Mouse (Mus musculus): ENCODE measurements around the gene 3110001I22Rik. TPM values are rescaled to one million over a fixed set of nuclear protein-coding genes. Genes with fewer than 3 reads are reported as not detected.

Gene 3110001I22Rik
- 1 to 10 TPM; 8.1 to 9.0 TPM for polyA plus RNA-seq (2017; shearing (Covaris generic))

GRCm38 (mm10) chr16:13671685-13672385, at the start of gene 3110001I22Rik, which contains the start of gene Bfar:
Gene 3110001I22Rik (plus strand): TSS chr16:13671929.
Gene Bfar (plus strand): TSS chr16:13671858.

DNA sequence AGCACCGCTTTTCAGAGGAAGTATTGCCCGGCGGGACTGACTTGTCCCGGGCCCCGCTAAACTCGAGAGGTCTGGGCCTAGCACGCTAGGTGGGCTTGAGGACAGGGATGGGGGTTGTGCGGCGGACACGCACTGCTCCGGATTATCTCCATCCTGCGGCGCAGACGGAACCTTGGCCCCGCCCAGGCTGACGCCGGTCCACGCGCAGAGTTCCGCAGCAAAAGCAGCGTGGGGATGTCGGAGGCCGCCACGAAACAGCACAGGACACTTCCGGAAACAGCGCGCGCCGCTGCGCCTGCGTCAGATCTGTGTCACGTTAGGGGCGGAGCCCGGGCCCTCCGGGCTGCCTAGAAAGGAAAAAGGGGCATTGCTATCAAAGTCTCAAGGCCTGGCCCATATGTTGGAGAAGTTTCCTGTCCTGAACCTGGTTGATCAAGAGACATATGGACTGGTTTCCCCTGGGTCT, 3.8 kb upstream of the 3110001I22Rik start, which contains the start of gene Parn:
Parn (minus strand) TSS at position 293 of the 466 bp plus-strand sequence.

Other genes with a start within 250 kb of the 3110001I22Rik start
- 10 to 100 TPM; 32.7 to 54.3 TPM for gene Parn, start 3.8 kb upstream of the 3110001I22Rik start, polyA plus RNA-seq (2017; shearing (Covaris generic))
- 10 to 100 TPM; 49.9 to 57.1 TPM for gene Bfar, start 71 bp upstream of the 3110001I22Rik start, polyA plus RNA-seq (2017; shearing (Covaris generic))
- not detected for gene Pla2g10, start 59.1 kb downstream of the 3110001I22Rik start, polyA plus RNA-seq (2017; shearing (Covaris generic))
- gene Rrn3, start 108.8 kb downstream of the 3110001I22Rik start, polyA plus RNA-seq (2017; shearing (Covaris generic)) = 10 to 100 TPM; 30.3 to 35.3 TPM
- gene Ntan1, start 146.9 kb downstream of the 3110001I22Rik start, polyA plus RNA-seq (2017; shearing (Covaris generic)) = 100 to 1,000 TPM; 189 to 220 TPM
- gene Pdxdc1, start 231.2 kb downstream of the 3110001I22Rik start, polyA plus RNA-seq (2017; shearing (Covaris generic)) = 10 to 100 TPM; 49.1 to 54.7 TPM
- under 1 TPM; 0.64 to 0.87 TPM for gene Mpv17l, start 231.2 kb downstream of the 3110001I22Rik start, polyA plus RNA-seq (2017; shearing (Covaris generic))

Data from activated CD4-positive, CD25-positive, alpha-beta regulatory T cell (primary cell).